Mouse (Mus musculus) right cerebral cortex, postnatal 4 days (tissue): ENCODE results near the gene Irs1.

Experiments
- DNase-seq: peaks from one replicate; pipeline ENCODE4 v3.0.0-alpha.2; 2022

Gene Irs1

DNA sequence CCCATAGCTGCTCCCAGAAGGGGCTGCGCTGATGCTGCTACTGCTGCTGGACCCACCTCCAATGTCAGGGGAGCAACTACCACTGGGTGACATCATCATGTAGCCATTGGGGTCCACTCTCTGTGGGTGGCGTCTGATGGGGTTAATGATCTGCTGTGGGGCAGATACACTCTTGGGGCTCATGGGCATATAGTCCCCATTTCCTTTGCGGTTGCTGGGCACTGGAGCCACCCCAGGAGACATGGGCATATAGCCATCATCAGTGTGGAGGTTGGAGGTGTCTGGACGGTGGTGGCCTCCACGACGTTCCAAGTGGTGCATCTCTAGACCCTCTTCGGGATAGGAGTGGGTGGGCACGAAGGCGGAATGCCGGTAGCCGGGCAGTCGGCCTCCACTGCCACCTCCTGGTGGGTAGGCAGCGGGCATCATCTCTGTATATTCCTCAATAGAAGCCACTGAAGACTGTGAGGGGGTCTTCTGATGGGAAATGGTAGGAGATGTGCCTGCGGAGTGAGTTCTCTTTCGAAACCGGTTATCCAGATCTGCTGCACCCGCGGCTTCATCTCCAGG, 2.7 kb downstream of the Irs1 start:
- peak; percentile 26 for DNase-seq

DNA sequence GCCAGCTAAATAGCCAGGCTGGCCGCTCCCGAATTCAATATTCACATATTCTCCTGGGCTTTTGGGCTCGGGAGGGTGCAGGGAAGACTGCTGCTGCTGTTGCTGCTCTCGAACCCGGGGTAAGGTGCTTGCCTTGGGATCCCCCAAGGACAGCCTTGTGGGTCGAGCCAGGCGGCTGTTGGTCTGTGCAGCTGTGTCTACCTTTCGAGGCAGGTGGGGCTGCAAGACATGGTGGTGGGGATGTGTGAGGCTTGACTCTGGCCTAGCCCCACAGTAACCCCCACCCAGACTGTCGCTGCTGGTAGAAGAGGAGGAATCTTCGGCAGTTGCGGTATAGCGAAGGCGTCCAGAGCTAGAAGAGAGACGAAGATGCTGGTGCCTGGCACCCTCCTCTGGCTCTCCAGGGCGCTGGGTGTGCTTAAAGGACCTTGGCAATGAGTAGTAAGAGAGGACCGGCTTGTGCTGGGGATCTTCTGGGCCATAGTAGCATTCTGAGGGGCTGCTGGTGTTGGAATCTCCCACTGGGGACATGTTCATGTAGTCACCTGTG, 3.4 kb downstream of the Irs1 start:
- DNase-seq = peak; percentile 5

DNA sequence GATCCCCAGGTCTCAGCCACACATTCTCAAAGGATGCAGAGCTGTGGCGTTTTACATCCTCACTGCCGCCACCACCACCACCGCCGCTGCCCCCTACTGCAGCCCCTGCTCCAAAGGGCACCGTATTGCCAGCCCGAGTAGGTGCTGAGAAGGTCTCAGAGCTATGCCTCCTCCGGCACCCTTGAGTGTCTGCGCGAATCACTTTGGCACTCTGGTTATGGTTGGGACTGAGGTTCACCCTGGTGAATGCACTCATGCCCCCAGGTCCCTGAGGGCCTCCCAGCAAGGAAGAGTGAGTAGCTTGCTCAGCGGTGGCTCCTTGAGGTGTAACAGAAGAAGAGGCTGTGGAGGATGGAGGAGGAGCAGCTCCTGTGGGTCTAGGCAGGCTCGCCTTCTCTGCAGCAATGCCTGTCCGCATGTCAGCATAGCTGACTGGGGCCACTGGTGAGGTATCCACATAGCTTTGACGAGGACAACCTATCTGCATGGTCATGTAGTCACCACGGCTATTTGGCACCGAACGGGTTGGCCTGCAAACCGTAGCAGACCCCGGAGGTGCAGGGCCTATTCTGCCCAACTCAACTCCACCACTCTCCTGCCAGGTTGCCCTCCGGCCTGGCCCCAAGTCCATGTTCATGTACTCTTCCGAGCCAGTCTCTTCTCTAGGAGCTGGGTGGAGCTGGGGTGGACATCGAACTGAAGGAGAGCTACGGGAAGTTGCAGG, 4.0 kb downstream of the Irs1 start:
- DNase-seq = no peak

DNA sequence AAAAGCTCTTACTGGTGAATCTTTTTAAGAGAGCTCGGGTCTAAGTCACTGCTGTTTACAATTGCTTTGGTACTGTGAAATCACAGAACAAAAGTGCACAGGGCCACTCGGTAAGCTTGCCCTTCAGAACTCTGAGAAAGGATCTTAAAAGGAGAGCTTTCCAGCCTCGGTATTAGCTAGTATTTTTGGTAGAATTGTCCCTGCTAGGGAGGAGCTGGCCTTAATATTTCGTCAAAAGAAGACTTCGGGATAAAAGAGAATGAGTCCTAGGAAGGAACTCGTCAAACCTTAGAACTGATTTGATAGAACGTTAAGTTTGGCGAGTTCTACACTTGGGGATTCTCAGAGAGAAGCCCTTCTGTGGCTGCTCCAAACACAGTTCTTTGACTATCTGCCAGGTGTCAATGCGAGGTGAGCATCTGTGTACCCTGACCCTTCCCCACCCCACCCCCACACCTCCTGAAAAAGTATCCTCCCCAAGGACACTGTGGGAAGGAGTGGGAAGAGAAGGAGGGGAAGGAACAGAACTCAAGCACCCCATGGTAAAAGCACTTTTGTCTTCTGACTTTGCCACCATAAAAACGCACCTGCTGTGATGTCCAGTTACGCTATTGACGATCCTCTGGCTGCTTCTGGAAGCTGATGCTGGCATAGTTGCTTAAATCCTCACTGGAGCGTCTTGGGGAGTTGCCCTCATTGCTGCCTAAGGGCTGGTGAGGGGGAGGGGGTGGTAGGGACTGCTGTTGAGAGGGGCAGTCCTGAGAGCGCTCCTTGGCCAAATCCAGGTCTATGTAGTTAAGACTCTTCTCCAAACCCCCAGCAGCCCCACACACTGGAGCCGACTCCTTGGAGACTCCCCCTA, 4.8 kb downstream of the Irs1 start:
- peak; percentile 17 for DNase-seq

DNA sequence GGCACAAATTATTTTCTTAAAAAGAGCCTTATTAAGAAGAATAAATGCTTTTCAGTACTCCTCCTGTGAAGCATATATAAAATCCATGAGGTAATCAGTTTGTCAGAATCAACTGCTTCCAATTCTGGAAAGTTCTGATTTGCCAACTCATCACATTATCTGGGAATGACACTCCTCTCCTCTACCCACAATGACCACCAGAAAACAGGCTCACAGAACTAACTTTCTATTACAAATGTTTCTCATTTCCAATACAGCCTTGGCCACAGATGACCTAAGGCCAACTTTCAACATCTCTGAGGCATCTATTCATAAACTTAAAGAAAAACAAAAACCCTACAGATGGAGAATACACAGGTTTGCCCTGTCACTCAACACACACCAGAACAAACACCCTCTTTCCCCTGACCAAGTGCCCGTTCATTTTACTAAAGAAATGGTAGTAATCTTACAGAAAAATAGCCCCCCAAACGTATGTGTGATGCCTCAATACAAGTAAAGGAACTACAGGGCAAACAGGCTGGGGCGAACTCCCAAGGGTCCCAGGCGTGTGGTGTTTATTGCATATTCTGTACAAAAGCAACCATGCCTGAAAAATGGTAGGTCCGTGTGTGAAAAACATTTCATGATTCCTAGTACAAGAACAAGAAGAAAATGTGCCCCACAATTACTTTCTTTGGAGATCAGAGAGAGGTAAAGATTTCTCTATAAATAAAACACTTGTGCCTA, 5.6 kb downstream of the Irs1 start:
- no peak for DNase-seq

DNA sequence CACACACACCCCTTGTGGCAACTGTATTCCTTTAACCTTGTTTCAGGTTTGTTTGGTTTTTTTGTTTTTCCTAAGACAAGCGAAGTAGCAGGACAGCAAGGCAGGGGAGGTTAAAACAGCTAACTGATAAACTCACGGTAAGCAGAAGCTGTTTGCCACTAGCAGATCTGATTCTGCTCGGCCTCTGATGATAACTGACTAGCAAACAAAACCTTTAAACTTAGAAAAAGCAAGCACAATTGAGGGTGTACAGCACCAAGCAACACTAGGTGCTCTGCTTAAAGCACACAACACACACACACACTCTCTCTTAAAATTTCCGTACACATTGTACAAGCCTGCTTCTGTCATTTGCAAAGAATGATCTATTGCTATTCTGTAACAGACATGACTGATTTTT, 6.8 kb downstream of the Irs1 start:
- no peak for DNase-seq

DNA sequence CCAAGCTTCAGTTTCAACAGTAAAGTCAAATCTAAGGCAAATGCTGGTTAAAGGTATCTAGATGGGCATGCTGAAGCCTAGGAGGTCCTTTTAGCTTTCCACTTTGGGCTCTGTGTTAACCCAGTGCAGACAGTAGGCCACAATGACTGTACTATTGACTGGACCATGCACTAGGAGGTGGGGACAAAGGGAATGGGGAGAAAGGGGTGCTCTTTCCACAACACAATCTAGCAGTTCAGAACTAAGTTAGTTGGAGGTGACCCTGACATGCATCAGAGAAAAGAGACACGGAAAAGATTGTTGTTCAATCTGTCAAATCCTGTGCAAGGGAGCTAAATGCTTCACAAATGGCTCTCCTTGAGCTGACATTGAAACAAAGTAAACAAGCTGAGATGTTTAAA, 7.3 kb downstream of the Irs1 start:
- DNase-seq = no peak

DNA sequence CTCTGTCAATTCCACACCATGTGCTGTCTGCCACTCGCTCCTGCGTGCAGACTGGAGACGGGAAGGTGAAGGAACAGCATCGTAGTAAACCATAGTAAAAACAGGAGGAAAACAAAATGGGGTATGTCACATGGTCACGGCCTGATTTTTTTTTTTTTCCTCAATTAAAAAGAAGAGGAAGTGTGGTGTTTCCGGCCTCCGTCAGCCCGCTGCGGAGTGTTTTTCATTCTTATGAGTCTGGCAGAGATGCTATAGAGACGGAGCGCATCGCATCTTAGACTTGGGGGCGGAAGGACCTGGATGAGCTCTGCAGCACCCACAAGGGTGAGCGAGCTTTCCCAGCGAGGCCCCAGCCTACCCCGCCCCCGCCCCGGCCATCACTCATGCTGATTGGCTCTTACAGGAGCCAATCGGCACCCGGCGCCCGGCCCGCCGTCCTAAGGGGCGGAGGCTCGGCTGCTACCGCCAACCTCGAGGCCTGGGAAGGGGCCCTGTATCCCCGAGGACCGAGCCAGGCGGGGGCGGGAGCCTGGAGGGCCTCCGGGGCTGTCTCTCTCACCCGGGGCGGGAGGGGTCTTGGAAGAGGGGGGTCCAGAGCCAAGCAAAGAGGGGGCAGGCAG, 8.1 kb downstream of the Irs1 start:
- DNase-seq = peak; percentile 87

DNA sequence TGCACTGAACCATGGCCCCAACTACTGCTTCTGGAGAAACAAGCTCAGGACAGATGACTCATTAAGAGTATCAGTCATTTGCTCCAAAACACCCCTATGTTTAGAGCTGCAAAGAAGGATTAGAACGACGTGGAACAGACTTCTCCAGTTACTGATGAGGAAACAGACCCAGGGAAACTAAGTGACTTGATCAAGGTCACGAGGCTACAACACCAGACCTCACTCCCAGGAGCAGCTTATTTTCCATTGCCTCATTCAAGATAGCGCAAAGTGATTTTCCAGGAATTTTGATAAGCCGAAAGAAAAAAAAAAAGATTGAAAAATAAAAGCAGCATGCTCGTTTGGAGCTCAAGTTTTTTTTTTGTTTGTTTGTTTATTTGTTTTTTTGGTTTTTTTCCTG, 9.4 kb downstream of the Irs1 start:
- DNase-seq = no peak

DNA sequence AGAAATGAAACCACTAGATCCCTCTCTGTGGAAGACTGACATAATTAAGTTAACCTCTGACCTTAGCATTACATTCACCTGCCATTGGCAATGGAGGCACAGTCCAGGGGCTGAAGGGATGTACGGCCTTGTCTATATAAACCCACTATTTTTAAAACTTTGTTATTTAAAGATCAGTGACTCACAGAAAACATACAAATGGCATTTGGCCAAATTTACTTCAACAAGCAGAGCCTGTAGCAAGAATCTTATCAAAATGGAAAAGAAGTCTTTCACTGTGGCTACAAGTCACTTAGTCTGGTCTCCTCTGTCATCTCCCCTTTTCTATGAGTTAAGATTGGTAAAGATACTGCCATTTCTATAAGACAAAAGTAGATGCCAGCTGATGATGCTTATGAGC, 11.4 kb downstream of the Irs1 start:
- DNase-seq = no peak

DNA sequence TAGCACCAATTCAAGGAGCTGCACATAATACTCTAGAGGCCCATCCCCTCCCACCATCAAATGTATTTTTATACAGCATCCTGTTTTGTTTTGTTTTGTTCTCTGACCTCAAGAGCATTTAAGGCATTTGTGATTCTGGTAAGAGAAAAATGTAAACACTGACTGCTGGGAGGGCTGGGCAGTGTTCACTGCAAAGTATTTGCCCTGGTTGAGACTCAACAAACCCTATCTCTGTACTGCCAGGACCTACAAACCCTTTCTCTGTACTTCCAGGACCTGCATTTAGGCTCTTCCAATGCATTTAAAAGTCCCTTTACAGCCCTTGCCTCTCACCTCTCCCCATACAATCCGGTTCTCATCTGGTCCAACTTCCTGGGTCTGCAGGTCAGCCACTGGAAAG, 16.9 kb downstream of the Irs1 start:
- DNase-seq = no peak

DNA sequence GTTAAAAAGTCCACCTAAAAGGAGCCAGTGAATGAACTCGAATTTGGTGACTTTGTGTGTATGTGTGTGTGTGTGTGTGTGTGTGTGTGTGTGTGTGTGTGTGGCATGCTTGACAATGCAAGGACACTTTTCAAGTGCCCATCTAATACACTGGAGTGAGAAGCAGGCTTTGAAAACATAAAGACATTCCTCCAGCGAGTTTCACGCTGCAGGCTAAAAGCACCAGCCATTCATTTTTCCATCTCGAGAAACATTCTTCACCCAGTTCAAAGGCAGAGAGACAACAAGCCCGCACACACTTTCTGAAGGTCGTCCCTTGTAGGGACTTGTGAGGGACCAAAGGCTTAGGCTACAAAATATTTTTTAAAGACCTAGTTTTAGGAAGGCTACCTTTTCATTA, 17.7 kb downstream of the Irs1 start:
- no peak for DNase-seq

DNA sequence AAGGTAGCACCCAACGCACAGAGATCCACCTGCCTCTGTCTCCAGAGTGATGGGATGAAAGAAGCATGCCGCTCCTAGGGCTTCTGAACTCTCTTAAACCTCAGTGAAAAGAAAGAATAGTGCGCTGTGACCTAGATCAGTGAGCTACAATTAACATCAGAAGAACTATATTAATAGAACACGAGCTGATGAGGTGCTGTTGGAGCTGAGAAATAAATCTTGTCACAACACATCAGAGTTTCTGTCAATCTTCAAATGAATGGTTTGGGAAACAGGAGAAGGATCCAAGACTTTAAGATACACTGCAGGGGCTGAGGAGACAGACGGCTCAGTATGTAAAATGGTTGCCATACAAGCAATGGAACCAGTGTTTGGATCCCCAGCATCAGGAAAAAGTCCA, 19.0 kb downstream of the Irs1 start:
- no peak for DNase-seq

DNA sequence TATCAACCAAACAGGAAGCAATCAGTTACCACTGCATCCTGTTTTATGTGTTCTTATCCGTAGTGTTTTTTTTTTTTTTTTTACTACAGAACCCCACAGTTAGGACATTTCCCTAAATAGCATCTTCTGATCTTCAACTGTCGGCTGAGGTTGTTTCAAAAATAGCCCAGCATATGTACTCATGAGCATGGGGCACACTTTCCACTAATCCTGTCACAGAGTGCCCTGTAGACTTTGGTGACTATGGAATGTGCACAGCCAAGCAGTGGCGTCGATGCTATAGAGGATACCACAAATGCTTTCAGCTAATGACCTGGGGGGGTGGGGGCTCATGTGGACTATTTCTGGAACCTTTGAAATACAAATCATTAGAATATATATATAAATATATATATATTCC, 23.7 kb downstream of the Irs1 start:
- DNase-seq = no peak

DNA sequence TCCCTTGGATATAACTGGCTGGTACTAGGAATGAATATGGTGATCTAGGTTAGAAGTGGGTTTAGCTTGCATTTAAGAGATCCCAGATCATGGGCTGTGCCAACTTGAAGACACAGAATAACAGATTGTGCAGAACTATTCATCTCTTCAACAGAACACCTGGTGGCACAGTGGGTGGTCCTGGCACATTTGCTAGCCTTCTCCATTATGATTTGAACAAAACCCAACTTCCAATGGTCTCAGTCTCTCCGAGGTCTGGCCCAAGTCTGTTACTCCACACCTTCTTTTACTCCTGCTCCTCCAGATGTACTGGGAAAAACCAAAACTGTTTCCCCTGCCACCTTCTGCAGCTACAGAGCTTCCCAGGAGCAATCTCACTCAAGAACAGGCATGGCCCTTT, 28.9 kb downstream of the Irs1 start:
- no peak for DNase-seq

DNA sequence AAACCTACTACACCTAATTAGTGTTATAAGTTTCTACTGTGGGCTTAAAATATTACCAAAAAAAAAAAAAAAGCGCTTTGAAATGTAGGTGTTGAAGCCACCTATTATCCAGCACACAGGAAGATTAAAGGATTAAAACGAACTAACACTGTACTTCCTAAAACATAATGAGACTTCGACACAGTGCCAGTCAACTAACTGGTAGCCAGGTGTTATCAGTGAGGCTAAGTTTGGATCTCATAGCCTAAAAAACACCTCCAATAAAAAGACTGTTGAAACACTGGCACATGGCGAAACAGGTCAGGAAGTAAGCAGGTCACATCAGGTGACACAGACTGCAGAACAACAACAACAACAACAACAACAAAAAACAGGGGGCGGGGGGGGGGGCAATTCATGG, 29.6 kb downstream of the Irs1 start:
- DNase-seq = no peak

DNA sequence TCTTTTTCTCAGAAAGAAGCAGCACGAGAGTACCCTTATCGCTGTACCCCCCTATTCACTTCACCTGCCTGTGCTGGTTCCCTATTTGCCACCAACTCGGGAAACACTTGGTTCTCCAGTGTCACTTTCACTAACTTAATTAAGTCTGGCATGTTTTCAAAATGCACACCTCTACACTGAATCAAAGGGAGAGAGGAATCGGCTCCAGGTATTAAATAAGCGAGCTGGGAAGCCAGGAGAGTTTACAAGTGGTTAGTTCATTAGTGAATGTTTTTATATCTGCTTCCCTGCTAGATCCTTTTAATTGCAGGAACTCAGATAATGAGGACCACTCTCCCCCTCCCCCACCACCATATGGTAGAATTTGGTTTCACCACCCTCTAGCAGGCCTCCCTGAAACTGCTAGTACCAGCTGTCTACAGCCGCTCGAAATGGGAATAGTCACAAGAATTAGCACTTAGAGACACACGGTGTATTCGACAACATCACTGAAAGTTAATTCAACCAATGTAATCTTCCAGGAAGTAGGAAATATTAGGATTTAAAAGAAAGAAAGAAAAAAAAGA, 30.1 kb downstream of the Irs1 start:
- DNase-seq = peak; percentile 14

DNA sequence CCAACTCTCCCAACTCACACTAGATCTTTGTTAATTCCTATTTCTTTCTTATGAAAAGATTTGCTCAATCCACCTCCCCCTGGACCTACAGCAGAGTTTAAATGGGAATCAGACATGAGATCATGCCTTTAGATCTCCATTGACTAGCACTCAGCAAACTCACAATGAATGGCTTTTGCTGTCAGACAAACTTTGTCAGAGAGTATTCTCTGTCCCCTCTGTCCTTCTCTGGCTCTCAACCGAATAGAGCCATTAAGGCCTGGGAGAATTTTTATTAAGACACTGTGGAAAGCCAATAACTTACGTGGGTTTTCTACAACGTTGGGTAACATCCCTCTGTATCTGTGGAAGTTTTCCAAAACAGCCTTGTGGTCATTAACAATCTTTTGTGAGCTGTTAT, 31.2 kb downstream of the Irs1 start:
- no peak for DNase-seq

DNA sequence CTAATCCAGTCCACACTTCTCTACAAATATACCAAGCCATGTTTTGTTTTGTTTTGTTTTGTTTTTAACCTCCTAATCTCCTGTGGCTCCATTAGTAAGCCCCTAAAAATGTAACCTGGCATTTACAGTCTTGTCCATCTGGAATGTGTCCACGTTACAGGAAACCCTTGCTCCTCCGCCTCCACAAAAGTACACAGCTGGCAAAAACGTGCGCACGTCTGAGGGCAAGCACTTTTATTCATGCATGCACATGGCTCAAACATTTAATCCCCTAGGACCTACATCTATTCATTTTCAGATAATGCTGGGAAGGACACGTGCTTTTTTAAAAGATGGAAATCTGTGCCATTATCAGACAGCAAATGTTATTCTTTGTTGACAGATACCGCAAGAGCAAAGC, 32.9 kb downstream of the Irs1 start:
- DNase-seq = no peak

DNA sequence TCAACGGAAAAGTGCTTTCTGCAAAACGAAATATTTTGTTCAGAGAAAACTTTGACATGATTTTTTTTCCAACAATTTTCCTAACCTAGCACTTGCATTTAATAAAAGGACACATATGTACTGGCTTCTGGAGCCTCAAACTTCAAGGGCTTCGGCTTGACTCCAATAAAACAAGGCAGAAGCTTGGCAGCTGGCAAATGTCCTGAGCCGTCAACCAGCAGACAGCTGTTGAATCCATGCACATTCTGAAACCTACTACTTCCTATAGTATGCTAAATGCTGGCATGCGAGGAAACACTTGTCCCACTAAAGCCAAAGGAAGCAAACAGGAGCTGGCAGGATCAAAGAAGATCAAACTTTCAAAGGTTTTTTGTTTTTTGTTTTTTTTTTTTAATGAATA, 33.8 kb downstream of the Irs1 start:
- DNase-seq = no peak

DNA sequence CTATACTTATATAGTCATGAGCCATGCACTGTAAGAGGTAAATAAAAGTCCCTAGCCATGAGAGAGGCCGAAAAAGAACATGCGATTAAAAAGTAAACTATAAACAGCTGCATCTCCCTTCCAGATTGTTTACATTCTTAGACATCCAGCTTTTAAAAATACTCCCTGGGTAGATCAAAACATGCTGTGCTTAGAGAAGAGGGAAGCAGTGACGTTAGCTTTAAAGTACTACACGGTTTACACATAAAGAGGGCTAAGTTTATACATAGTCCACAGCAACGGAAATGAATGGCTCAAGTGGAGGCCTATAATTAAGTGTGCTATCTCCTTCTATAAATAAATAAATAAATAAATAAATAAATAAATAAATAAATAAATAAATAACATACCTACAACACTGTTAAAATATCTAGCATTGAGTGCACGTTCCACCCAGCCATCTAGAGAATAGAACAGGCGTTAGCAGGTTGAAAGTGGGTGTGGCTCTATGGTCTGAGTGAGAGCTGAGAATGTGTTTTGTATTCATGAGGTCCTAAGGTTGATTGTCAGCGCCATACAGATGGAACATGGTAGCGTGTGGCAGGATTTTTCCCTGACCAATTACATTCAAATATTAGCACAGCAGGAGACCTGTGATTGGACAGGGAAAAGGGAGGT, 37.3 kb downstream of the Irs1 start:
- DNase-seq = no peak
